Mouse (Mus musculus): Measurements from ENCODE around the gene Dclk3. TPM values are rescaled to one million over a fixed set of nuclear protein-coding genes. Genes with fewer than 3 reads are reported as not detected.

Gene Dclk3
- total RNA-seq (2015; ENCODE audit: low replicate concordance) (not detected in 2 replicates), total RNA-seq (2017; ENCODE audit: low replicate concordance) (not detected in 2 replicates)

GRCm38 (mm10) chr9:111438904-111439835 lies at the start of gene Dclk3:
TSS of gene Dclk3 (plus strand) at chr9:111439081.
- ATAC-seq (replicated peaks; ENCODE audit: low FRiP score, poor library complexity, severe bottlenecking) = no peak

DNA sequence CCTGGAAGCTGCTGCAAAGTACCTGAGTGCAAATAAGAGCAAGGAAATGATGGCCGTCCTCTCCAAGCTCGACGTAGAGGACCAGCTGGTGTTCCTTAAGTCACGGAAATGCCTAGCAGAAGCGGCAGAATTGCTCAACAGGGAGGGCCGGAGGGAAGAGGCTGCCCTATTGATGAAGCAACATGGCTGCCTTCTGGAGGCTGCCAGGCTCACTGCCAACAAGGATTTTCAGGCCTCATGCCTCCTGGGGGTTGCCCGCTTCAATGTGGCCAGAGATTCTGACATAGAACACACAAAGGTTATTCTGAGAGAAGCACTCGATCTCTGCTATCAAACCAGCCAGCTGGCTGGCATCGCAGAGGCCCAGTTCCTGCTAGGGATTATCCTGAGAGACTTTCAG lies 48.9 kb upstream of the Dclk3 start:
- ATAC-seq (replicated peaks; ENCODE audit: low FRiP score, poor library complexity, severe bottlenecking) = no peak

DNA sequence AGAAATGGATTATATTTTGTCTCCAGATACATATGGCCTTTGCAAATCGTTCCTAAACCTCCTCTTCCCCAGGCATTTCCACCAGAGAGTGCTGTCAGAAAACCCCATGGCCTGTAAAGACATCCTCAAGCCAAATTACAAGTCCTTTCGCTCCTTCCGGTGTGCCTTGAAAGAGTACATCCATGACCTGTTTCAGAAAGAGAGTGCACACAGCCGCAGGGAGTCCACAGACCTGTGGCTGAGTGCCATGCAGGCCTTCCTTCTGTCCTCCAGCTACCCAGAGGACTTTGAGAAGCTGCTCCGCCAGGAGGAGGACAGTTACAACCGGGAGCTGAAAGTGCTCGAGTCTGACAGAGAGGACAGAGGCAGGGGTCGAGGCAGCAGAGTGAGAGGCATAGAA lies 47.8 kb upstream of the Dclk3 start:
- no peak for ATAC-seq (replicated peaks; ENCODE audit: low FRiP score, poor library complexity, severe bottlenecking)

GRCm38 (mm10) chr9:111391926-111392442 lies 46.9 kb upstream of the Dclk3 start:
- ATAC-seq (replicated peaks; ENCODE audit: low FRiP score, poor library complexity, severe bottlenecking) = no peak

DNA sequence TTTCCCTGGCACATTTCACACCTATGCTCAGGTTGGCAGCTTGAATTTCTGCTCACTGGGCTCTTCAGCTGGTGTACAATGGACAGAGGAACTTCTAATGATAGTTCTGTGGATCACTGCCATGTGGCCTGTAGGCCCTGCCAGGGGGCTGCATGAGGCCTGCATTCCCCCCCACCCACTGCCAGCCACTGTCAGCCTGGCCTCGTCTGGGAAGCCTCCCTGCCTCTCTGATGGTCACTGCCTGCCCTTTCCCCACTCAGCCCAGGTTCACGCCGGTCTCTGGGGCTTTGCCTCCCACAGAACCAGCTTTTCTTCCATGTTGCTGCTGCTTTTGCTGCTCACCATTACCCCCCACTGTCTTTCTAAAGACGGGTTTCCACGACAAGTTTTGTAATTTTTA lies 43.6 kb upstream of the Dclk3 start:
- ATAC-seq (replicated peaks; ENCODE audit: low FRiP score, poor library complexity, severe bottlenecking) = no peak

DNA sequence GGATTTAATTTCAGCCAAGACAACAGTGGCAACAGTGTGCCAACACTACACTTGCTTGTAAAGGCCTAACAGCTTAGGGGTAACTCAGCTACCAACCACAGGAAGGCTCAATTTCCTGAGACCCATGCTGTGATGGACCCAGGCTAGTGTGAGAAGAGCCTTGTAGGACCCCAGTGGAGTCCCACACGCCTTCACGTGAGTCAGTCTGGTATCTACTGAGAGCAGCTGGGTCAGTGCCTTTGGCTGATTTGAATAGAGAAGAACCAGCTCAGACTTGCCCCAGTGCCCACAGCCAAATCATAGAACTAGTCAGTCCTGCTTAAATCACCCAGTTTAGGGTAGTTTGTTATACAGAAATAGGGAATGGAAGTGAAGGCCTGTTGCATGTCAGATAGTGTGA lies 40.8 kb upstream of the Dclk3 start:
- no peak for ATAC-seq (replicated peaks; ENCODE audit: low FRiP score, poor library complexity, severe bottlenecking)

DNA sequence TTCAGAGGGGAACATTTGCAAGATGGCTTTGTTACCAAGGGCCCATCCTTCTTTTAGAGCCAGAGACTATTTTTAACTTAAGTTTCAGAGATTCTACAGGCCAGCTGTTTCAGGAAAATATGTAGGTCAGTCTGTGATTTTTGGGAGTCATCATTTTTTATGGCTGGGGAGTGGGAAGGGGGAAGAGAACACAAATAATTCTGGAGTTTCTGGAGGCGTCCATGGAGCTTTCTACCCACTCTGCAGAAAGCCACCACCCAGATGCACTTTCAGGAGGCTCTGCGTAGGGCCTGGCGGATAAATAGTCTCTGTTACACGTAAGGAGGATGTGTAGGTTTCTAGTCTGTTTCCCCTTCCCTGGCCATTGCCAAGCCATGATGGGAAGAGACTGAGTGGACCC lies 38.8 kb upstream of the Dclk3 start:
- no peak for ATAC-seq (replicated peaks; ENCODE audit: low FRiP score, poor library complexity, severe bottlenecking)

DNA sequence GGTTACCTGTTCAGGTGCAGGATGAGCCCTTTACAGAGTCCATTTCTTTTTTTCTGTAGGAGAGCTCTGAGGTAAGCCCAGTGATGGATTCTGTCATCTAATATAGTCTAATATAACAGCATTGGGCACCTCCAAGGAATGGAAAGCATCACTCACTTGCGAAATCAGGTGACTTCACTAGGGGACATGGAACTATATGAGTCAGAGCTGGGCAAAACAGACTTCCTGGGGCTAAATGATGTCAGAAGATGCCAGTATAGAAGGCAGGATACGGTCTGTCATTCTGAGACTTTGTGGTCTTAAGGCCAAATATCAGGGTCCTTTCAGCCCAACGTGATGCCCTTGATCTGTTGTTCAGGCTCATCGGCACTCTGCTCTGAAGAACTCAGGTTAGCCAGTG lies 35.7 kb upstream of the Dclk3 start:
- ATAC-seq (replicated peaks; ENCODE audit: low FRiP score, poor library complexity, severe bottlenecking) = no peak

DNA sequence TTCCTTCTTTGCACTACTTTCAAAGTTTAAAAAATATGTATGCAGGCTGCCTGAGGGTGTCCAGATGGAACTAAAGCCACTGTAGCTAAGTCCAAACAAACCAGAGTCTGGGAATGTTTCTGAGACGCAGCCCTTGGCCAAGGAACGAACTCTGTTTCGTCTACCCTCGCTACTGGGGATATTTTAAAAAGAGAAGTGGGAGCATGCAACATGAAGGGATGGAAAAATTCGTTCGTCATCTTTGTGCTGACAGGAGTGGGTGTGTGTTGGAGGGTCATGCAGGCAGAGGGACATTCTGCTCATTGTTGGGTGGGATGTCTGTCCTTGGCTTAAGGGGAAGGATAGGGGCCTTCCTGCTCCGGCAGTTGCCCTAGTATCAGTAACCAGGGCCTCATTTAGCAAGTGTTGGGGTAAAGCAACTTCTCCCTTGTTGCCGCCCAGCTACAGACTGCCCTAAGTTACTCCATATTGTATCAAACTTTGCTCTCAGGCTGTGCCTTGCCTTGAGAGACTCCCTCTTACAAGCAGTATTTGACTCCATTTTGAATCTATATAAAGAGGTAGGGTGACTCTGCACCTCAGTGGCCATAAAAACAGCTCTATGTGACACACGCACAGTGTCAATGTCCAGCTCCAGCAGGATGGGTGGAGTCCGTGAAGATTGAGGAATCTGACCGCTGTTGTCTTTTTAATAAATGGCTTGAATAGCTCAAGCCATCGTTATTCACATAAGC lies 34.4 kb upstream of the Dclk3 start:
- no peak for ATAC-seq (replicated peaks; ENCODE audit: low FRiP score, poor library complexity, severe bottlenecking)

- ATAC-seq (replicated peaks; ENCODE audit: low FRiP score, poor library complexity, severe bottlenecking) = no peak
These were observed 33.8 kb upstream of the Dclk3 start for GRCm38 (mm10) chr9:111405080-111405428.

DNA sequence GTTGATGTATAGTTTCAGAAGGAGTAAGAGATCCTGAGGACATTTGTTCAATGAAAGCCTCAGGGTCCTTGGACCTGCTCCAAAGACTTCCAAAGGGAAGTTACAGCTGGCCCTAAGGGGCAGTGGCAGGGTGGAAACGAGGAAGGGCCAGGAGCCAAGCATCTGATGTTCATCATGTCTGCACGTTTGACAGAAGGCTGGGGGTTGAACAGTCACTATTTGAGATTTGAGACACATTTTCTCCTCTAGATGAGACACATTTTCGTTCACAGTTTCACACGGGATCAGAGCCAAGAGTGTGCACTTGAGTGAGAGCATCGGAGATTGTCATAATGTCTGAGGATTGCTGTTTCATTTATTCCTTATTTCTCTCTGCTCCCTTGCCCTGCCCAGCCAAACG lies 30.9 kb upstream of the Dclk3 start:
- ATAC-seq (replicated peaks; ENCODE audit: low FRiP score, poor library complexity, severe bottlenecking) = no peak

DNA sequence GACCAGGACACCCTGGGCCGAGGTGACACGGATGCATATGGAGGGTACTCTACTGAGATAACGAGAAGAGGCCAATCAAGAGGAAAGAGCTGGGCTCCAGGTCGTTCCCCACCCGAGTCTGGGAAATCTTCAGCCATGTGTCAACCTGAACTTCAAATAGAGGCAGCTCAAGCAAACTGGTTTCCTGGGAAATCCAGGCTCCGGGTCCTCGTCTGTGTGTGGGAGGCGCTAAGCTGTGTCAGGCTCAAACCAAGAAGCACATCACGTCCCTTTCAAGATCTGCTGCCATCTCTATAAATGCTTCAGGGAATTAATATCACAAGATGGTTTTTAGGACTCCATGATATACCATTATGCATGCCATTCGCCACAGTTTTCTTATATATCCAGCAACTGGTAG lies 30.5 kb upstream of the Dclk3 start:
- no peak for ATAC-seq (replicated peaks; ENCODE audit: low FRiP score, poor library complexity, severe bottlenecking)

- no peak for ATAC-seq (replicated peaks; ENCODE audit: low FRiP score, poor library complexity, severe bottlenecking)
These were observed 26.3 kb upstream of the Dclk3 start for GRCm38 (mm10) chr9:111412471-111413160.

DNA sequence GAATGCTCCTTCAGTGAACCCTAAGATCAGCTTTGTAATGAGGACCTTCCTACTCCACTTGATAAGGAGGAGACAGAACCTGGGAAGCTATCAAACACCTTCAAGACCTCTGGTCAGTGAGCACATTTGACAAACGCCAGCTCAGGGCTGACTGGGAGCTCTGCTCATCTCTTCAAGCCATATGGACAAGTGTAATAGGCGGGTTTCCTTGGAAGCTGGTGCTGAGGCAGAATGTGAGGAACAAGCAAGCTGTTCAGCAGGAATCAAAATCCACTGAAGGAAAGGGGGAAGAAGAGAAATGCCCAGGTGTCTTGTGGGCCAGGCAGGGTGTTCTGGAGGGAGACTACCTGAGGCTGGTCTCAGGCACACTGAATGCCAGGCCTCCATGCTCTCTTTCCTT lies 17.0 kb upstream of the Dclk3 start:
- ATAC-seq (replicated peaks; ENCODE audit: low FRiP score, poor library complexity, severe bottlenecking) = no peak

- no peak for ATAC-seq (replicated peaks; ENCODE audit: low FRiP score, poor library complexity, severe bottlenecking)
These were observed 16.3 kb upstream of the Dclk3 start for GRCm38 (mm10) chr9:111422567-111422966.

DNA sequence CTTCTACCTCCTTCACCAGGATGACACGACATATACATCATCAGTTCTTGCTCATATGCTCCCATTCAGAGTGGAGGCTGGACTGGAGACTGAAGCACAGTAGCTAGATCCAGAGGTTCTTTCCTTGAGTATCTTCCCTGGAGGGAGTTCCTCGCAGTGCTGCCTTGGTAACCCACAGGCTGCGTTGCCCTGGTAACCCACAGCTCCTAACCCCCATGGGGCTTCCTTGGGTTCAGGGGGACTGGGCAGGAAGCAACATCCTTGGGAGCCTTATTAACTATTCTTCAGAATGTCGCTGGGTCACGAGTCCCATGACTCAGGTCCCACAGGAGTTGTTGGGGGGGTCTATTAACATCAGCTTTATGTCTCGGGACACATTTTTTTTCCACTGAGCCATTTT lies 13.8 kb upstream of the Dclk3 start:
- ATAC-seq (replicated peaks; ENCODE audit: low FRiP score, poor library complexity, severe bottlenecking) = no peak

- ATAC-seq (replicated peaks; ENCODE audit: low FRiP score, poor library complexity, severe bottlenecking) = no peak
These were observed 12.9 kb upstream of the Dclk3 start for GRCm38 (mm10) chr9:111425952-111426351.

DNA sequence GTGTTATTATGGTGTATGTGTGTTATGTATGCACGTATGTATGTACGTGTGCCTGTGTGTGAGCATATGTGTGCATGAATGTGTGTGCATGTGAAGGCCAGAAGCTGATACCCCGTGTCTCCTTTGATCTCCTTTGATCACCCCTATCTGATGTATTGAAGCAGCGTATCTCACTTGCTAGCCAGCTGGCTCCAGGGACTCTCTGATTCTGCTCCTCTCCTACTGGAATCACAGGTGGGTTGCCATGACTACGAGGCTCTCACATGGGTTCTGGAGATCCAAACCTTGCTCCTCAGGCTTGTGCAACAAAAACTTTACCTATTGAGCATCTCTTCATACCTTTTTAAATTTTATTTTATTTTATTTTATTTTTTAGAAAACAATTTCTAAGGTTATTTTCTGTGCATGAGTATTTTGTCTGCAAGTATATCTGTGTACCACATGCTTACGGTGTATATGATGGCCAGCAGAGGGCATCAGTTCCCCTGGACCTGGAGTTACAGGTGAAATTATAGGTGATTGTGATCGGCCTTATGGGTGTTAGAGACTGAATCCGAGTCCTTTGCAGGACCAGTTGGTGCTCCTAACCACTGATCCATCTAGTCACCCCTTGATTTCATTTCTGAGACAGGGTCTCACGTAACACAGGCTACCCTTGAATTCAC lies 10.9 kb upstream of the Dclk3 start:
- no peak for ATAC-seq (replicated peaks; ENCODE audit: low FRiP score, poor library complexity, severe bottlenecking)

DNA sequence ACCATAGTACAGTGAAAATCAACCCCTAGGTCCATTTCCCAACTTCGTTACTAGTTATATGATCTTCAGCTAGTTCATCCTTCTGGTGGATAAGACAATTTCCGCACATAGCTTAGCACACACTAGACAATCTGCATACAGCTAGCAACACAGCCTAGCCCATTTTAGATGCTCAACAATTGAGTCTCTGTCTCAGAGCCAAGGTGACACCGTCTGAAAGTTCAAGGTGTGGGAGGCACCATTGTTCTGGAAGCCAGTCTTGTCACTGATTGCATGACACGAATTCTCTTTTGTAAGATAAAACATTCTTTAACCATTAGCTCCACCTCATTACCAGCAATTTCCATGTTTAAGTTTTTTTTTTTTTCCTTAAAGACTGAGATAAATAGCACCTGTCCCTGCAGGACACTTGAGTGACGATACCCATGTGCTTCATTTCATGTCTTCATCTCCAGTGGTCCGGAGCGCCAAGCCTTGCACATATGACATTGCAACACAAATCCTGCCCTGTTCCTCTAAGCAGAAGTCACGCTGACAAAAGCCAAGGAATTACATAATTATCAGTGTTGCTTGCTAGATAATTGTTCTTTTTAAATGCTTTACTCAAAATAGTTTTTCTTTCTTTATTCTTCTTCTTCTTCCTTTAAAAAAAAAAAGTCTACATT lies 10.1 kb upstream of the Dclk3 start:
- ATAC-seq (replicated peaks; ENCODE audit: low FRiP score, poor library complexity, severe bottlenecking) = no peak
